Mouse (Mus musculus): ENCODE results near the gene Kcng4. TPM values are rescaled to one million over a fixed set of nuclear protein-coding genes. Genes with fewer than 3 reads are reported as not detected.

Kcng4 gene
- polyA plus RNA-seq, 1 experiment from 2014 or later: not detected

- ATAC-seq (ENCODE audit: insufficient number of reproducible peaks, low FRiP score, low TSS enrichment, low read depth) (no peak), DNase-seq (ENCODE audit: low spot score) (no peak)
- H3K4me1 ChIP-seq (ENCODE audit: control insufficient read depth, insufficient read depth, low read length): peaks cover 7% of the 10 kb centered on the region
- H3K4me3 ChIP-seq (ENCODE audit: low read depth, low read length): no peak overlapping the region
- 94% methylated on average over 4 of the region's 4 CpGs for WGBS
- no peak overlapping the region for H3K27ac ChIP-seq (replicated peaks; ENCODE audit: low read depth, low read length)
- H3K36me3 ChIP-seq (ENCODE audit: control insufficient read depth, insufficient read depth, low read length): peaks cover 21% of the 10 kb centered on the region
- no peak overlapping the region for H3K9ac ChIP-seq (ENCODE audit: low read length)
- peak overlapping the region; percentile 89; the same call in 1 of the 2 replicates for H3K4me2 ChIP-seq (ENCODE audit: low read depth, severe bottlenecking)
- H3K9me3 ChIP-seq (ENCODE audit: control insufficient read depth, low read length): no peaks in the 10 kb centered on the region
- H3K27me3 ChIP-seq (ENCODE audit: control insufficient read depth, insufficient read depth, low read length): no peaks in the 10 kb centered on the region
Observed at GRCm38 (mm10) chr8:119603771-119604170, 31.7 kb downstream of the Kcng4 start.

GRCm38 (mm10) chr8:119591456-119591855 is 44.0 kb downstream of the Kcng4 start:
- Histone ChIP-seq H3K9me3 (ENCODE audit: control insufficient read depth, low read length) (no peaks in the 10 kb centered on the region), H3K4me1 (ENCODE audit: control insufficient read depth, insufficient read depth, low read length) (no peaks in the 10 kb centered on the region), H3K27ac (replicated peaks; ENCODE audit: low read depth, low read length) (no peak overlapping the region), H3K4me3 (ENCODE audit: low read depth, low read length) (no peak overlapping the region), H3K27me3 (ENCODE audit: control insufficient read depth, insufficient read depth, low read length) (no peaks in the 10 kb centered on the region), H3K36me3 (ENCODE audit: control insufficient read depth, insufficient read depth, low read length) (no peaks in the 10 kb centered on the region), H3K9ac (ENCODE audit: low read length) (no peak overlapping the region), H3K4me2 (ENCODE audit: low read depth, severe bottlenecking) (no peak overlapping the region)
- no peak for DNase-seq (ENCODE audit: low spot score)
- WGBS: 86% methylated on average over 7 of the region's 7 CpGs
- no peak for ATAC-seq (ENCODE audit: insufficient number of reproducible peaks, low FRiP score, low TSS enrichment, low read depth)

- H3K27me3 ChIP-seq (ENCODE audit: control insufficient read depth, insufficient read depth, low read length): no peaks in the 10 kb centered on the region
- no peak for ATAC-seq (ENCODE audit: insufficient number of reproducible peaks, low FRiP score, low TSS enrichment, low read depth)
- H3K4me3 ChIP-seq (ENCODE audit: low read depth, low read length): no peak overlapping the region
- no peak for DNase-seq (ENCODE audit: low spot score)
- 83% methylated on average over 14 of the region's 14 CpGs for WGBS
- no peak overlapping the region for H3K4me2 ChIP-seq (ENCODE audit: low read depth, severe bottlenecking)
- H3K9ac ChIP-seq (ENCODE audit: low read length): no peak overlapping the region
- H3K36me3 ChIP-seq (ENCODE audit: control insufficient read depth, insufficient read depth, low read length): no peaks in the 10 kb centered on the region
- H3K9me3 ChIP-seq (ENCODE audit: control insufficient read depth, low read length): no peaks in the 10 kb centered on the region
- H3K4me1 ChIP-seq (ENCODE audit: control insufficient read depth, insufficient read depth, low read length): 0 out of 2 replicates have a peak, but pooled peaks cover 4% of the 10 kb centered on the region
- no peak overlapping the region for H3K27ac ChIP-seq (replicated peaks; ENCODE audit: low read depth, low read length)
Observed at GRCm38 (mm10) chr8:119590348-119590747, 45.1 kb downstream of the Kcng4 start.

GRCm38 (mm10) chr8:119588844-119589243 is 46.6 kb downstream of the Kcng4 start:
- no peak overlapping the region for H3K4me2 ChIP-seq (ENCODE audit: low read depth, severe bottlenecking)
- 0 out of 2 replicates have a peak, but pooled peaks cover 4% of the 10 kb centered on the region for H3K4me1 ChIP-seq (ENCODE audit: control insufficient read depth, insufficient read depth, low read length)
- no peaks in the 10 kb centered on the region for H3K27me3 ChIP-seq (ENCODE audit: control insufficient read depth, insufficient read depth, low read length)
- no peak overlapping the region for H3K9ac ChIP-seq (ENCODE audit: low read length)
- WGBS: 21% methylated on average over 10 of the region's 10 CpGs
- H3K27ac ChIP-seq (replicated peaks; ENCODE audit: low read depth, low read length): no peak overlapping the region
- peak; percentile 55 for DNase-seq (ENCODE audit: low spot score)
- H3K4me3 ChIP-seq (ENCODE audit: low read depth, low read length): no peak overlapping the region
- H3K9me3 ChIP-seq (ENCODE audit: control insufficient read depth, low read length): no peaks in the 10 kb centered on the region
- 0 out of 2 replicates have a peak, but pooled peaks have one; percentile 62 for ATAC-seq (ENCODE audit: insufficient number of reproducible peaks, low FRiP score, low TSS enrichment, low read depth)
- H3K36me3 ChIP-seq (ENCODE audit: control insufficient read depth, insufficient read depth, low read length): no peaks in the 10 kb centered on the region

- H3K9ac ChIP-seq (ENCODE audit: low read length): no peak overlapping the region
- H3K9me3 ChIP-seq (ENCODE audit: control insufficient read depth, low read length): no peaks in the 10 kb centered on the region
- no peak overlapping the region for H3K4me3 ChIP-seq (ENCODE audit: low read depth, low read length)
- 64% methylated on average over 4 of the region's 4 CpGs for WGBS
- 0 out of 2 replicates have a peak, but pooled peaks cover 4% of the 10 kb centered on the region for H3K4me1 ChIP-seq (ENCODE audit: control insufficient read depth, insufficient read depth, low read length)
- DNase-seq (ENCODE audit: low spot score): no peak
- H3K27me3 ChIP-seq (ENCODE audit: control insufficient read depth, insufficient read depth, low read length): no peaks in the 10 kb centered on the region
- no peaks in the 10 kb centered on the region for H3K36me3 ChIP-seq (ENCODE audit: control insufficient read depth, insufficient read depth, low read length)
- no peak overlapping the region for H3K27ac ChIP-seq (replicated peaks; ENCODE audit: low read depth, low read length)
- ATAC-seq (ENCODE audit: insufficient number of reproducible peaks, low FRiP score, low TSS enrichment, low read depth): no peak
- no peak overlapping the region for H3K4me2 ChIP-seq (ENCODE audit: low read depth, severe bottlenecking)
Observed at GRCm38 (mm10) chr8:119588321-119588720, 47.2 kb downstream of the Kcng4 start.

GRCm38 (mm10) chr8:119585901-119586300 is 49.6 kb downstream of the Kcng4 start:
- no peak for DNase-seq (ENCODE audit: low spot score)
- no peak overlapping the region for H3K27ac ChIP-seq (replicated peaks; ENCODE audit: low read depth, low read length)

GRCm38 (mm10) chr8:119580441-119581161 is 54.9 kb downstream of the Kcng4 start:
- Histone ChIP-seq H3K4me2 (ENCODE audit: low read depth, severe bottlenecking) (no peak overlapping the region), H3K27ac (replicated peaks; ENCODE audit: low read depth, low read length) (no peak overlapping the region), H3K36me3 (ENCODE audit: control insufficient read depth, insufficient read depth, low read length) (no peaks in the 10 kb centered on the region), H3K27me3 (ENCODE audit: control insufficient read depth, insufficient read depth, low read length) (peaks cover 5% of the 10 kb centered on the region), H3K4me1 (ENCODE audit: control insufficient read depth, insufficient read depth, low read length) (no peaks in the 10 kb centered on the region), H3K9me3 (ENCODE audit: control insufficient read depth, low read length) (no peaks in the 10 kb centered on the region), H3K9ac (ENCODE audit: low read length) (no peak overlapping the region), H3K4me3 (ENCODE audit: low read depth, low read length) (no peak overlapping the region)
- WGBS: 75% methylated on average over 5 of the region's 5 CpGs
- DNase-seq (ENCODE audit: low spot score): no peak
- ATAC-seq (ENCODE audit: insufficient number of reproducible peaks, low FRiP score, low TSS enrichment, low read depth): no peak

More at GRCm38 (mm10) chr8:119585901-119586300, 49.6 kb downstream of the Kcng4 start:
- H3K36me3 ChIP-seq (ENCODE audit: control insufficient read depth, insufficient read depth, low read length): no peaks in the 10 kb centered on the region
- H3K4me1 ChIP-seq (ENCODE audit: control insufficient read depth, insufficient read depth, low read length): 0 out of 2 replicates have a peak, but pooled peaks cover 4% of the 10 kb centered on the region
- no peak for ATAC-seq (ENCODE audit: insufficient number of reproducible peaks, low FRiP score, low TSS enrichment, low read depth)
- peak overlapping the region; percentile 41 for H3K4me2 ChIP-seq (ENCODE audit: low read depth, severe bottlenecking)
- H3K27me3 ChIP-seq (ENCODE audit: control insufficient read depth, insufficient read depth, low read length): no peaks in the 10 kb centered on the region
- peak overlapping the region; percentile 20; the same call in 1 of the 2 replicates for H3K4me3 ChIP-seq (ENCODE audit: low read depth, low read length)
- no peaks in the 10 kb centered on the region for H3K9me3 ChIP-seq (ENCODE audit: control insufficient read depth, low read length)
- H3K9ac ChIP-seq (ENCODE audit: low read length): peak overlapping the region; percentile 37; the same call in 1 of the 2 replicates
- 12% methylated on average over 21 of the region's 24 CpGs for WGBS

GRCm38 (mm10) chr8:119579096-119579495 is 56.4 kb downstream of the Kcng4 start:
- Histone ChIP-seq H3K36me3 (ENCODE audit: control insufficient read depth, insufficient read depth, low read length) (no peaks in the 10 kb centered on the region), H3K4me2 (ENCODE audit: low read depth, severe bottlenecking) (no peak overlapping the region), H3K9ac (ENCODE audit: low read length) (no peak overlapping the region), H3K27me3 (ENCODE audit: control insufficient read depth, insufficient read depth, low read length) (peaks cover 6% of the 10 kb centered on the region), H3K4me1 (ENCODE audit: control insufficient read depth, insufficient read depth, low read length) (no peaks in the 10 kb centered on the region), H3K27ac (replicated peaks; ENCODE audit: low read depth, low read length) (no peak overlapping the region), H3K9me3 (ENCODE audit: control insufficient read depth, low read length) (no peaks in the 10 kb centered on the region), H3K4me3 (ENCODE audit: low read depth, low read length) (no peak overlapping the region)
- WGBS: 36% methylated on average over 13 of the region's 13 CpGs
- ATAC-seq (ENCODE audit: insufficient number of reproducible peaks, low FRiP score, low TSS enrichment, low read depth): no peak
- no peak for DNase-seq (ENCODE audit: low spot score)
